Mouse (Mus musculus) adipocyte (in vitro differentiated cells): ENCODE results near the gene Neurod2.

Source experiments
- DNase-seq: peaks from one replicate; pipeline ENCODE4 v3.0.0-alpha.2; 2016; ENCODE audit warnings: low spot score

Neurod2 gene

DNA sequence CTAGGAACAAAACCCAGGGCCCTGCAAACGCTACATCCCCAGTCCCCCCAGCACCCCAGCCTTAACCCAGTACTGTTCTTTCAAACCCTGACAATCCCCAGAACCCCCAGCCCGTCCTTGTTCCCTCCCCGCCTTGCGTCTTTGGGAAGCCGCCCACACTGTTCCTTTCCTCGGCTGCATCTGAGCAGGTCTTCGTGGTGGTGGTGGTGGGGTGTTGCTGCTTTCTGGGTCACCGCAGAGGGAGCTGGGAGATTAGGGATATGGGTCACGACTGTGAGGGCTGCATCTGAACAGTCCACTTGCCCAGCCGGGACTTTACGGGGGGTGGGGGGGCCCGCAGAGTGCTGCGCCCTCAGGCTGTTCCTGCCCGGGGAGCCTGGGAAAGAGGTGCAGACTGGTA lies 25.0 kb upstream of the Neurod2 start:
- no peak for DNase-seq

DNA sequence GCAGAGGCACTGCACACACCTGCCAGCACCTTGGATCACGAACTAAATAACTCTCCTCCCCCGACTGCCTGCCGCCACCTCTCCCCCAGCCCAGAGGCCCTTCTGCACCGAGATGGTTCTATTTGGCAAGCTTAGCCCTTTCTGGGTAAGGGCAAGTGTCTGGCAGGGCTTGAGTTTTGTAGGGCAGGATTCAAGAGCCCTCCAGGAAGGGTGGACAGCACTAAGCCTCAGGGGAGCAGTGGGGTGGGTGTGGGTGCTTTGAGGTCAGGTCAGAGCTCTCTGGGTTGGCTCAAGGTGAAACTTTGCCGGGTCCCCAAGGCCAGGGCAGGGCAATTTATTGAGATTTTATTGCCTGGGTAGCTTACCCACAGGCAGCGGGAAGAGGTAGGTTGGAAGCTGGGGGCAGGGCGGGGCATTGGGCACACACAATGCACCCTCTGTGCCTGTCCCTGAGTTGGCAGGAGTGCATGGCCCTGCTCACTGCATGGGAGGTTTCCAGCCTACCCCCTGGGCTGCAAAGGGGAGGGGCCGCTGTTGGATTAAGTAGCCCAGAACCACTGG lies 24.3 kb upstream of the Neurod2 start:
- DNase-seq: no peak

DNA sequence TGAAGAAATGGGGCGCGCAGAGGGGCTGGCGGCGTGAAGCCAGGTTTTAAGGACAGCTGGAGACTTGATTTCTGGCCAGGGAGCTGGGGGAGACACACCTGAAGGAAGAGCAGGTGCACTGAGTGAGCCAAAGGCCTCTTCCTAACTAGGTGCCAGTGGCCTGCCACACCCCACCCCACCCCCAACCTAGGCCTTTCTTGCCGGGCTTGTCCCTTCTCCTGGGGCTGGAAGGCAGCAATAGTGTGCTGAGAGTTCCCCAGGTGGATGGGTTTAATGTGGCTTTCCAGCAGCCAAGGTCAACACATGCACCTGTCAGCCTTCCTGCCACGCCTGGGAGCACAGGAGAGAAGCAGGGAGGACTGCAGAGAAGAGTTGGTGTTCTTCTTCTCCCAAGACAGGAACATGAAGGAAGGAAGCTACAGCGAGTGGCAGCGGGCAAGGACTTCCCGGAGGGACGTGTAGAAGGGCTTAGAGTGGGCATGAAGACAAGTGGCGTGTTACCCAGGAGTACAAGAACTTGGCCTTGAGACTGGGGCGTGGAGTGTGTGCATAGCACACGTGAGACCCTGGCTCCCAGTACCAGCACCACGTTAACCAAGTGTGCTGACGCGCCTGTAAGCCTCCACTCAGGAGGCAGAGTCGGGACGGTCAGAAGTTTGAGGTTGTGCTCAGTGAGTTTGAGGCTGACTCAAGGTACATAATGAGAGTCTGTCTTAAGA lies 23.0 kb upstream of the Neurod2 start:
- DNase-seq: no peak

DNA sequence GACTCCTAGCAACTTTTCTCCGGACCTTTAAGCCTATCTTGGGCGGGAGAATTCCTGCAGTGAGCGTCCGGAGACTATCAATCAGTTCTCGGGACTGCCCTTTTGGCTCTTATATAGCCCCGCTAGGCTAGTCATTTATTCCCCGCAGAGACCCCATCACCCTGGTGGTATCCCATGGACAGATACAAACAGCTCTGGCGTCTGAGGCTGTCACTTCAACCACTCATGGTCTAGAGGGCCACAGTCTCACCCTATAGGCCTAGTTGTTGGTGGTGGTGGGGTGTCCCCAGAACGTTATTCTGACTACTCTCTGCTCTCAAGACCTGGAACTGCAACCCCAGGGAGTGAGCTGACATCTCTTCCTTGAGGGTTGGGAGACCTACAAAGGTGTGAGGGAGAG lies 19.9 kb upstream of the Neurod2 start:
- no peak for DNase-seq

DNA sequence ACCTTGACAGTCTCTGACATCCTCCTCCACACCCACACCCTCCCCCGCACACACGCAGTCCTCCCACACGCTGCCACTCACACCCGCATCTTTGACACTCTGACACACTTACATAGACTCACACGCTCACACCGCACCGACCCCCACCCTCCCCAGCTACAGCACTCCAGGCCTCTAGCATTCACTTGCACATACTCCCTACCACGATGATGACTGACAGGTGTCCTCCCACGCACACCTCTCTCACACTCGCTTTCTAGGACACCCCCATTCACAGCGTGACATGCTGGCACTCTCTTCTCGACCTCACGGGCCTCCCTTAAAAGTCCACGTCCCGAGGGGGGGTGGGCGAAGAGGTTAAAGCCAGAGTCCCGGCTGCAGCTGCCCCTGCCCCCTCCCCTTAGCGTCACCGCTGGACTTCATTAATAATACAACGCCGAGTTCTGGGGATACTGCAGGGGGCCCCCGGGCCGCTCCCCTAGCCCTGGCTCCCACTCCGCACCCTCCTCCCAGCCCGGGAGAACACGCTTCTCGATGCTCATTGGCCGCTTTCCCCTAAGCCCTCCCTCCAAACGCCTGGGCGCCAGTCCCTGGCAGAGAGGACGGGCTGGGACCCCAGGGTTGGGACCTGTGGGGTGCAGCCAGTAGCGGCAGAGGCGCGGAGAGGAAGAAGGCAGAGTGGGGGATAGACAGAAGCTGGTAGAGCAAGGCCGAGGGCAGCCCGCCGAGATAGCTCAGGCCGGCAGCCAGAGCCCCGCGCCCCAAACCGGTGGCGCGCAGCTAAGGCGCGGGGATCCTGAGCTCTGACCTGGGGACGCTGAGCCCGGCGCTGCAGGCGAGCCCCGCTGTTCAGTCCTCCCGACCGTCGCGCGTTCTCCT lies 18.9 kb upstream of the Neurod2 start, which contains the start of gene Ppp1r1b:
Gene Ppp1r1b (plus strand): TSS at position 322 of the 879 bp plus-strand sequence.
- no peak for DNase-seq

DNA sequence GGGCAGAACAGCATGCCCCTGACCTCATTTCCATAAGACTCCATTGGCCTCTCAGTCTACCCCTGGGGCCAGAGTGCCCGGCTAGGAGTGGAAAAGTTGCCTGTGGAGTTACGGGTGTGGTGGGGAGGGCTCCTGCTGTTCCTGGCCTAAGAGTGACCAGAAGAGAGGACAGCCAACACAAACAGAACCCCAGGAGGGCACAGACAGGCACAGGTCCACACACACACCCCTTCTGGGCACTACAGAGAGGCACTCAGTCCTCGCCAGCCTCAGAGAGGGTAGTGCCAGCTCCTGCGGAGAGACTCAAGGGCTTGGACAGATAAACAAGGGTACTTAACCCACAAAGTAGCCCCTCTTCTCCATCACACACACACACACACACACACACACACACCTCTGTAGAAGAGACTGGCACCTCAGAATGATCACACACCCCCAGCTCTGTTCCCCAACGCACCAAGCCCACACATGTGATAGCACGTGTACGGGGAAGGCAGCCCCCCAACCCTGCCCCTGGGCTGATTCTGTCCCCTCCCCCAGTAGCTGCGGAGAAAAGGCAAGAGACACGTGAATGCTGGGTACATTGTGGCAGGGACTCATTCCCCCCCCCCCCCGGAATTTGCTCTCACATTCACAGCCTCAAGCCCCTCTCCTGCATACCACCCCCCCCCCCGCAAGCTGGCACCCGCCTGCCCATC lies 18.1 kb upstream of the Neurod2 start:
- DNase-seq: no peak

DNA sequence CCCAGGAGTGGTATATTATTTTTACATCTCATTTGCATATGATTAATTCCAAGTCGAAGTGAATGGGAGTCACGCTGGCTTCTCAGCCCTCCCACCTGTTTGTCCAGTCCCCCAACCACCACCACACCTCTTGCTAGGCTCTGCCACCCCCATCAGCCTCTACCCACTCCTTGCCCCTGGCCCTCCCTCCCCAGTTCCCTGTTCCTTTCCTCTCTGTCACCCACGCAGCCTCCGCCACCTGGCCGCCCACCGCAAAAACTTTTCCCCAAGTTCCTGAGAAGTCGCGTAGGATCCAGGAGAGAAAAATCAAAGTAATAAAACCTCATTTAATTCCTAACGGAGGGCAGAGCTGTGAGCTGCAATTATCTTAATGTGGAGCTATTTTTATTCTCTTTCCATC lies 16.7 kb upstream of the Neurod2 start:
- no peak for DNase-seq

DNA sequence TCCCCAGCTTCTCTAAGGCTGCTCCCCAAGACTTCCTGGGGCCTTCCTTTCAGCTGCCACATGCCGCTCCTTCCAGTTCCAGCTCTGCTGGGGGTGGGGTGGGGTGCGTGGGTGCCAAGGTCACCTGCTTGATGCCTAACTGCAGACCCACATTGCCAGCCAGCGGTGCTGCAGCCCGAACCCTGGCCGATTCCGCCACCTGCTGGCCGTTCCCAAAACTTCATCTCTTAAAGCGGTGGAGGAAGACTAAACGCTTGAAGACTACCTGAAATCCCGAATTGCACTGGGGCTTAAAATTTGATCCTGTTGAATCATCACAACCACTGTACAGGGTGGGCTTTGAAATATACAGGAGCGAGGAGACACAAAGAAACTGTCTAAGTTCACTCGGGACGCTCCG lies 15.8 kb upstream of the Neurod2 start:
- DNase-seq: peak; percentile 66

DNA sequence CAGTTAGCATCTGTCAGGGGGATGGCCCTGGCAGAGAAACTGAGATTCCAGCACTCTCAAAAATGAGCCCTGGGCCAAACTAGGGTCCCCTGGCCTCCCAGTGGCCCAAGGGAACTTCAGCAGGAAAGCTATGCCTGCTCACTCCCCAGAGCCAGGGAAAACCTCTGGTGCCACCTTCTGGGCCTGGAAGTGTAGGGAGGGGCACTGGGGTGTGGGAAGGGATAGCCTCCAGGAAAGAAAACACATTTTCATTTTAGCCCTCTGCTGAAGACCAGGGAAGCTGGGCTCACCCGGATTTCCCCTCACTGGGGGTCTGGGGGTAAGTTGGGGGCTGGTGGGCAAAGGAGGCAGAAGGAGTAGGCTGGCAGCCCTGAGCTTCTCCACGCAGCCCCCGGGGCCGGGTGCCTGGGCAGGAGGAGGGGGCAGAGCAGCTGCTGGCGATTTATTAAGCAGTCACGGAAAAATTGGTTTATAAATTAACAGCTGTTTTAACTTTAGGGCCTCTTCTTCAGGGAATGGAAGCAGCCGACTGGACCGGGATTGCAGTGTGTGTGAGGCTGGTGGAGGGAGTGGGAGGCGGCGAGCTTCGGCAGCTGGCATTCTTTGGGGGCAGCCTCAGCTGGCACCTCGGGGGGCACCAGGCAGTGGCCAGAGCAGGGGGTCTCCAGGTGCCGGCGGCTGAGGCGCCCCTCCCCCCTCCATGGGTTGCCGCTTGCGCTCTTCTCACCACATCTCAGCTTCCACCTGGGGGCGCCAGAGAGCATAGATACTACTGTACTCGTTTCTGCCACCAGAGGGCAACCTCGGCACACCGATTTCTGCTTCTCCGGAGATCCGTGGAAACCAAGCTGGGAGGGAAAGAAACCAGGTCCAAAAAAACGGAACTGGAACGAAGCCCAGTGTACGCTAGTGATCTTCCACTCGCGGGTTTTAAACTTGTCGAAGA lies 12.8 kb upstream of the Neurod2 start:
- peak; percentile 97 for DNase-seq

DNA sequence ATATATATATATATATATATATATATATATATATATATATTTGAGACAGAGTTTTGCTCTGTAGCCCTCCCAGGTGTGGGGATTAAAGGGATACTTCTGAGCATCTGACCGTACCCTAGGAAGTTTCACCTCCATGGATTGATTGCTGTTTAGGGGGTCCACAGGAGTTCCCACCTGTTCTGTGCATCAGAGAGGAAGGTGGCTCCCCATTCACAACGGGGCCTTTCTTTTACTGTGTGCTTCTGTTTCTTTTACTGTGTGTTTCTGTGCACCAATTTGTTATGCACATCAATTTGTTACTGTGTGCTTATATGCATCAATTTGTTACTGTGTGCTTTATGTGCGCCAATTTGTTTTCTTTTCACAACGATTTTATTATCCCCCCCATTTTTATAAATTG lies 11.7 kb upstream of the Neurod2 start:
- no peak for DNase-seq

DNA sequence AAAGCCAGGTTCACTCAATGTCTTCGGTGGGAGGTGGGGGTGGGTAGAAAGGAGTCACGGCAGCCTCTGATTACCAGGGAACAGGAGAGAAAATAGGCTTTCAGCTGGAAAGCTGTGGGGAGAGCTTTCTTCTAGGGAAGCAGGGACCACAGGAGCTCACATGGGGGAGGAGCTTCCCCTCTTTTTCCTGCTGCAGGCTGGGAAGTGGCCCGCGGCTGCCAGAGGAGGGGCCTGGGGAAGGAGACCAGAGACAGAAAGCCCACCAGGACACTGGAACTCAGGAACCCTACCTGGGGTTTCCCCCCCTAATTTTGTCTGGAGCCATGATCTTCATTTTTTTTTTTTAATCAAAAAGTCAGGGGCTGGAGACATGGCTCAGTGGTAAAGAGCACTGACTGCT lies 11.1 kb upstream of the Neurod2 start:
- DNase-seq: no peak

DNA sequence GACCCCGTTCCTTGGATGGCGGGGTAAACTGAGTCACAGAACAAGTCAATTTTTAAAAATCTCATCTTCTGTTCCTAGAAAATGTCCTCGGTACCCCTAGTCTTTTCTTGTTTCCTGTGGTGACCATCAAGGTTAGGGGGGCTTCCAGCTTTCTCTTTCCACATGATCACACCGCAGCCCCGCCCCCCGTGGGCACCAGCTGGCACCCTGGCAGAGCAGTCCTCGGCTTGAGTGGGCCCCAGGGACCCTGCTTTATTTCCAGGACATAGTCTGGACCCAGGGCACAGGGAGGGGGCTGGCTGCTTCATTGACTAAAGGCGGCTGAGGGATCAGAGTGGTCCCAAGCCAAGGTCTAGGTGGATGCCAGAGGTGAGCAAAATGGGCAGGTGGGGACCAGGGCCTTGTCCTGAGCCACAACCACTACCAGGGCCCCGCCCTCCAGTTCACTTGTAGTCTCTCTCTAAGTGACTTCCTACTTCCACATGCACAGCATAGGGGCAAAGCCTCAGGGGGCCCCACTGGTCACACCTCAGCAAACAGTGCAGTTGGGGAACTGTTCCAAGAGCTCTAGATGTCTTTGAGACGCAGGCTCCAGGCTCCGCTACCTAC lies 10.3 kb upstream of the Neurod2 start:
- no peak for DNase-seq

DNA sequence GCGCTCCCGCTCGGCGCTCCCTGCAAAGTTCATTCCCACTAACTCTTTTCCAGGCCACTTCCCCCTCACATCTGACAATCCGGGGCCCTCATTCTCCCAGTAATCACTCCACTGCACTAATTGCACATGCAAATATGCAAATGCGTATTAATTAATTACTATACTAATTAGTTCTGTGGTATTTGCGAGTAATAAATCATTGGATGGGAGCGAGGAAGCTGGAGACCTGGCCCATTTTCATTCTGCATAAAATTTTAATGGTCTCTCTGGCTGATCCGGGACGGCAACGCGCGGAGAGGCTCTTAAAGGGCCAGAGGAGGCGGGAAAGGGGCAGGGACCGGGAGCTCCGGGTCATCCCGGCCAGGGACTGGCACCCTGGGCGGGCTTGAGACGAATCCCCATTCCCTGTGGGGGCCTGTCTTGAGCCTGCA lies 9.6 kb upstream of the Neurod2 start:
- no peak for DNase-seq

DNA sequence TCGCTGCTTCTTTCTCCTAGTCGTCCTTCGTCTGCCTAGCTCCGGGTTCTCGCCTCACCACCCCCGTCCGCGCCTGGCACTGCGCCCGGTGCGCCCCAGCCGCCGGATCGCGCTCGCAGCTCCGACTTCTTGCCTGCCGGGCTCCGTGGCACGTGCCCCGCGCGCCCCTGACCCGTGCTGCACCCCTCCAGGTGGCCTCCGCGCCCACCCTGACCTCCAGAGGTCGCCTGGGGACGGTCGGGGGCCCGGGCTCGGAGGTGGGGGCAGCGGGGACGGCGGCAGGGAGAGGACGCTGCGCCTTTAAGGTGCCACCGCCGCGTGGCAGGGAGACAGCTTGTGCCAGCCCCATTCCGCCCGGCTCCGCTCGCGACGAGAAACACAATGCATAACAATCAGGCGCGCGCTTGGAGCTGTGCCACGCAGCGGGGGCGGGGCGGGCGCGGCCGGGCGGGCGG lies 9.1 kb upstream of the Neurod2 start:
- DNase-seq: no peak

DNA sequence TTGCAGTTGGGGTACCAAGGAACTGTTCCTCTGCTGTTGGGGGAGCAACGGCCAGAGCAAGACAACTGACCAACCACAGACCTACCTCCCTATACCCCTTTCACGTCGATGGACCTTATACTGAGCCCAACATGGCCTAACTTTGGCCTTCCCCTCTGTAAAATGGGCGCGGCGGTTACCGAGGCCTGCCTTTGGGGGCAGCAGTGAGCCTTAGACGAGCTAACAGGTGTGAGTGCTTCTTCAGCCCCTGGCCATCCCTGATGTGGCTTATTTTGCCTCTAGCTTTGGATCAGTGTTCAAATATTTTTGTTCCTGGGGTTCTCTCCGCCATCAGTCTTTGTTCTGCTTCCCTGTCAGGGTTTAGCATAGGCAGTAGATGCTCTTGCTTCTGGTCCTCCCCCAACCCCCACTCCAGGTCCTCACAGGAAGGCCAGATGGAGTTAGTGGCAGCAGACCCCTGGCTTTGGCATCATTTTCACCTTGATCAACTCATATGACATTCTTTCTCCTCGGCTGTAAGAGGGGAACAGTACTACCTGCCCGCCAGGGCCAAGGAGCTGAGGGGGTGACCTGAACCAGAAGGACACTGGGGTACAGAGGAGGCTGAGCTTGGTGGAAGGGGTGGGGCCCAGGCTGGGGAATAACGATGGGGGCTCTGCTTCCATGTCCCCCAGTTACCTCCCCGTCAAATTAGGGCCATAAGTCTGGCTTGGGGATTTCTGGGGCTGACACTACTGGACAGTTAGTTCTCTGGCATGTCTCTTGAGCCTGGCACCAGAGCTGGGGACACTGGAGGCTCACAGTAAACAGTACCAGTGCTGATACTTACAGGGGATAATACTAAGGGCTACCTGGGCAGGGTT lies 7.0 kb upstream of the Neurod2 start:
- no peak for DNase-seq

DNA sequence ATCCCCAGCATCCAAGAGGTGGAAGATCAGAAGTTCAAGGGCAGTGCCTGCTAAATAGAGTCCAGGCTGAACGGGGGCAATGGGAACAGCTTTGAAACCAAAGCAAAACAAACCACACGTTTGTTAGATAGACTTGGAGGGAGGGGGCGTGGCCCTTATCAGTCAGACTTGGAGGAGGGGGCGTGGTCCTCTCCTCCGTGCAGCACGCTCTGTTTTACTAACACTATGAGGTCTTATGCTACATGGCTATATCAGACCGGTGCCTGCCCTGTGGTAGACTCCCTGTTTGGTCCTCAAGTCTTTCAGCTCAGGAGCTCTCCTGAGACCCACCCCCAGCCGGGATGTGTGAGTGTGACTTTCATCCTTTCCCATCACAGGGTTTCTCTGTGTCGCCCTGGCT lies 5.8 kb upstream of the Neurod2 start:
- DNase-seq: no peak

DNA sequence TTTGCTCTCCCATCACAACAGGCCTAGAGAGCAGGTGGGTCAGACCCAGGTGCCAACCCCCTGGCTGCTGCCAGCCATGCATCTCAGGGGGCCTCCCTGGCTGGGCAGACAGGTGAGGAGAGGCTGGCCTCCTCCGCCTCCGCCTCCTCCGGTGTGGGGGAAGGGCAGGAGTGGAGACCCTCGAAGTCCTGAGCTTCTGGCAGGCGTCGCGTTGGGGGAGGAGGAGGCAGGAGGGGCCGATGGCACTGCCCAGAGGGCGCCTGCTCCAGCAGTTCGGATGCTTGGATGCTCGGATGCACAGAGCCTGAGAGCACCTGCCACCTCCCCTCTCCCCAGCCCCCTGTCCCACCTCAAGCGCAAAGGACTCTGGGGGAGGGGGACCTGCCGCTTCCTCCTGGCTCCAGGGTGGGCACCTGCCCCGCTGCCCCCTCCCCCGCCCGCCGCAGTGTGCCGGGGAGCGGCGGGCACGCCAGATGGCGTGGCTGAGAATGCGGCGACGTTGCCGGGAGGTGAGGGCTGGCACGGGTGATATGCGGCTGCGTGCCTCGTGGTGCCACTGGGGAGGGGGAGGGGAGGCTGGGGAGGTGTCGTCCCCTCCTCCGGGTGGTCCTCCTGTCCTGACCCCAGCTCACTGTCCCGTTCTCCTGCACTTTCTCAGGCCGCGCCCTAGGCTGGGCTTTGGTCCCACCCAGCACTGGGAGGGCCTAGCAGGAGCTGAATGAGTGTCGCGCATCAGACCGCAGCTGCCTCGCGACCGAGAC lies 4.7 kb upstream of the Neurod2 start:
- no peak for DNase-seq

DNA sequence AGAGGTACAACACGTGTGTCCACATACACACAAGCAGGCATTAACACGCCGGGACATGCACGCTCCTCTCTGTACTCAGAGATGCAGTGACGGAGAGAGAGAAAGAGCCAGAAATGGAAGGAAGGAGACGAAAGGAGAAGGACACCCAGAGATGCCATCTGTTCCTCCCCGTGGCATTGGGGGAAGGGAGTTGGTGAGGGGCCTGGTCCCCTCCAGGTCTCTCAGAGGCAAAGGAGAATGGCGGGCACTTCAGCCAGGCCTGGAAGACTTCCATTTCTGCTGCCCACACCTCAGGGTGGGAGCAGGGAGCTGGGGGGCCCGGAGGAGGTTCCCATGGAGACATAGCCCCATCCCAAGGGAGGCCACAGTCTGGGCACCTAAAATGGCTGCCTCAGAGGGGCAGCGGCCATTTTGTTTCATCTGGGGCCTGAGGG lies 3.8 kb upstream of the Neurod2 start:
- DNase-seq: no peak

DNA sequence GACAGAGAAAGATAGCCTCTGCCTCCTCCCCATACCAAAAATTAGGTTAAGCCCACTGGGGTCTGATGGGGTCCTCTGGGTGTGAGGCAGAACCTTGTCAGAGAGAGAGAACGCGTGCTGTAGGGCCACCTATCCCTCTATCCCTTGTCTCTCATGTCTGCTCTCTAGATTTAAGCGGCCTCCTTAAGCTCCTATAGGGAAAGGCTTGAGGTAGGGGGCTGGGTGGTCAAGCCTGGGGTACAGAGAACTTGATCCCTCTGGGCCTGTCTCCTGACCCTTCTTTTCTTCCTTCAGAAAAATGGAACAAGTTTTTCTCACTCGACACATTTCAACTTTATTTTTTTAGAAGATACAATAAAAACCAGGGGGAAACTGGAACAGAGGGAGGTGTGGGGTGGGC lies 3.4 kb upstream of the Neurod2 start:
- DNase-seq: no peak
